Mouse (Mus musculus) brain, embryonic 14.5 days (tissue): ENCODE measurements around the gene Trim72.

Experiments used
- CTCF ChIP-seq: fragments of 200-500 bp; IDR thresholded peaks from 2 replicates; pipeline ENCODE4 v1.5.1; 2012; ENCODE audit warnings: inconsistent platforms, mild to moderate bottlenecking, moderate library complexity, borderline replicate concordance; ENCODE audit not compliant: insufficient read depth, insufficient read length; ENCODE audit errors: extremely low read depth
- POLR2A ChIP-seq: fragments of 200-500 bp; IDR thresholded peaks from 2 replicates; pipeline ENCODE4 v1.6.1; 2012; ENCODE audit warnings: mild to moderate bottlenecking, inconsistent platforms, borderline replicate concordance; ENCODE audit not compliant: poor library complexity, insufficient read depth, insufficient read length, severe bottlenecking; ENCODE audit errors: extremely low read depth

GRCm38 (mm10) chr7:128006193-128006592 lies 2.4 kb downstream of the Trim72 start:
- TF ChIP-seq POLR2A = no peak
- TF ChIP-seq CTCF = no peak
